Mouse (Mus musculus) kidney, adult 8-10 months (tissue): ENCODE measurements around the gene 4930407I10Rik.
A peak's percentile ranks its signal among the peaks of the same experiment; 100 is the strongest.

ENCODE experiments used
- DNase-seq, 2 experiments: peaks; one replicate each; pipeline ENCODE4 v3.0.0; 2022

4930407I10Rik gene

DNA sequence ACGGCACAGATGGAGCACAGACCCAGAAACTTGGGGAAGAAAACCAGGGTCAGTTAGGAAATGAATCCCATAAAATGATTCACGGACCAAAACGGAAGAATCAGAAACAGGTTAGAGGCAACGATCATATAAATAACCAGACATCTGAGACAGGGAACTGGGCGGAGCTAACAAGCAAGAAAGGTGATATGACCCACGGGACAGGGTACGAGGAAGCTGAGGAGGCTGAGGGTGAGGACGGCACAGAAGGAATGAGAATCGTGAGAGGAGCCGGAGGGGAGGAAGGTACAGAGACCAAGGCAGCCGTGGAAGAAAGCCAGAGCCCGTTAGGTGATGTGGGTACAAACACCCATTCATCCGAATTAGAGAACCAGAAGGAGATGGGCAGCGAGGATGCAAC lies 5.0 kb downstream of the 4930407I10Rik start:
- DNase-seq, result no peak

DNA sequence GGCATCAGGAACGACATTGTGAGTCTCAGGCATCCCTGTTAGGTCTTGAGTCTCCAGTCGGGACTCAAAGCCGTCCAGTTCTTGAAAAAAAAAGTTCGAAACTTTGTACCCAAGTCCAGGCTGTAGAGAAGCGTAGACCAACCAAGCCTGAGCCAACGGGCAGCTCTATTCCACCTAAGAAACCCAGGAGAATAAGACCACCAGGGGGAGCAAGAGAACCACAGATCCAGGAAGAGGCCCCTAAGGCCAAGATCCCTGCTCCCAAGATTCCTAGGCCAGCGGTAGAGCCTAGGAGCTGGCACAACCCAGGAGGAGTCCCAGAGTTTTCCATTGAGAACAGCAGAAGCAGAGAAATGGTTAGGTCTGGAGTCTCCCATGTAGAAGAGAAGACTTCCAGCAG lies 6.6 kb downstream of the 4930407I10Rik start:
- peak; percentile 72 to 79 for DNase-seq

DNA sequence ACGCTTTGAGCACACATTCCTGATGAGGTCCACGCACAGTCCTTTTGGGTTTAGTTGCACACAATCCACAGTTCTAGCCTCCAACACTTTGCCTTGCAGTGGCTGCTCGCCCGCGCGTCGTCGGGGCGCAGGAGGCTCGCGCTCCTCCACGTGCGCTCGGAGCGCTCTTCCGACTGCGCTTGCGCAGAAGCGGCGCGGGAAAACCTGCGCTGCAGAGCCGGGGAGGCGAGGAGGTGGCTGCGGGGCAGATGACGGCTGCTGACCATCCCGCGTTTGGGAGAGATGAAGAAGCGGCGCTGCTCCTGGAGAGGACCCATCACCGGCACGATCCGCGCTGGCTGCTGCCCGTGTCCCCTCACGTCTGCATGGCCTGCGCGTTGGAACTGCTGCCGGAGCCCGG lies 10.9 kb downstream of the 4930407I10Rik start, which contains the start of gene Mei1:
Mei1 (plus strand) TSS at position 99 of the 400 bp plus-strand sequence.
- no peak for DNase-seq

DNA sequence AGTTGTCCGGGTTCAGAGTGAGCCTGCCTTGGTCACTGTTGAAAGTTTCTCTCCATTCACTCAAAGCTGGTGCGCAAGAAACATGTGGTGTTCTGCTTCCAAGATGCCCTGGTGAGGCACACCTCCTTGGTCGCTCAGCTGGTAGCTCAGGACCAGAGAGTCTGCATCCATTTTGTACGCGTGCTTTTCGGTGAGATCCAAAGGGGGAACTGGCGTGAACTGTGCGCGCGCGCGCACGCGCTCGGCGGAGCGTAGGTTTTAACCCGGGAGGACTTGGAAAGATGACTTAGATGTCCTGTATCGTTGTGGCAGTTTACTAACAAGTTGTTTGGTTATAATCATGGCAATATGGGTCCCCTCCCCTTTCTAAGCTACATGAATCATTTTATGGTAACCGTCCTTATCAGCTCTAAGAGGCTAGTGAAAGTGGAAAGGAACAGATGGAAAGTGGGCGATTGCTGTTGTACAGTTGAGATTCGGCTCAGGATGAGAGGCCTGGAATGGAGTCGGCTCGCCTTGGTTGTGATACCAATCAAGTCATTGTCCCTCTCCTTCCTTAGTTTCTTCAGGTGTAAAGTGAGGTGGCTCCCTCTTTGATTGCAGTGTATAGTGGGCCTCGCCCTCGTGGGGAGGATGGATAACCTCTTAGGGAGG lies 13.0 kb downstream of the 4930407I10Rik start:
- no peak for DNase-seq

DNA sequence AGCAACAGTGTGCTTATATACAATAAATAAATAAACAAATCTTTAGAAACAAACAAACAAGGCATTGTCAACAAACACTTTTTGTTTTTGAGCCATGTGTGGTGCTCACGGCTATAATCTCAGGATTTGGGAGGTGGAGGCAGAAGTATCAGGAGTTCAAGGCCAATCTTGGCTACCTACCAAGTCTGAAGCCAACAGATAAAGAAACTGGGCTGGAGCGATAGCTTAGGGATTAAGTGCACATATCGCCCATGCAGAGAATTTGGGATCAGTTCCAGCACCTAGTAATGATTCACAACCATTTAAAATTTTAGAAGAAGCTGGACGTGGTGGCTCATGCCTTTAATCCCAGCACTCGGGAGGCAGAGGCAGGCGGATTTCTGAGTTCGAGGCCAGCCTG lies 14.5 kb downstream of the 4930407I10Rik start:
- DNase-seq, result no peak

DNA sequence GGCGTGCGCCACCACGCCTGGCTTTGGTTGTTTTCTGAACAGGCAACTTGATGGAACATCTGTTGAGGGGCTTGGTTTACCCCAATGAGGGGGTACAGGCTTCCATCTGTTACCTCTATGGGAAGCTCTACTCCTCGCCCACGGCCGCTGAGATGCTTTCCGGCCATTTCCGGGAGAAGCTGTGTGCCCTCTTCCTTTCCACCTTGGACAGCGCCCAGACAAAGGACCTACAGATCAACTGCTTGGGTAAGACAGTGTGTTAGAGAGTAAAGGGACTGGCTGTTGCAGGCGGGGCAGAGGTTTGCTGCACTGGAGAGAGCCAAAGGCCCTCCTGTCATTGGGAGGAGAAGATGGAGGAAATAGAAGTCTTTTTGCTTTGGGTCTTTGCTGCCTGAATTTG lies 20.9 kb downstream of the 4930407I10Rik start:
- DNase-seq, result no peak

DNA sequence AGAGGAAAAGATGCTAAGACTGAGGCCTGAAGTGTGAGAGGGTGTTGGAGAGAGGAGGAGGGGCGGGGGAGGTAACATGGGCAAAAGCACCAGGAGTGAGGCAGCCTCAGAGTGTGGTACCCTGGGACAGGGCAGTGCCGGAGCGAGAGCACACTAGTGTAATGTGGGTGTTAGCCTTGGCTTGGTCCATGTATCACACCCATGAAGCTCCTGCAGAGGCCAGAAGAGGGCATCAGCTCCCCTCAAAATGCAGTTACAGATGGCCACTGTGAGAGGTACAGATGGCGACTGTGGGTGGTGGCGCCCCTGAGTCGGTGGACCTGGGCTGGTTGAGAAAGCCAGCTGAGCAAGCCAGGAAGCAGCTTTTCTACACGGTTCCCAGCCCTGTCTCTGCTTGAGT lies 22.2 kb downstream of the 4930407I10Rik start:
- peak in 1 of 2 experiments; percentile 26 for DNase-seq

DNA sequence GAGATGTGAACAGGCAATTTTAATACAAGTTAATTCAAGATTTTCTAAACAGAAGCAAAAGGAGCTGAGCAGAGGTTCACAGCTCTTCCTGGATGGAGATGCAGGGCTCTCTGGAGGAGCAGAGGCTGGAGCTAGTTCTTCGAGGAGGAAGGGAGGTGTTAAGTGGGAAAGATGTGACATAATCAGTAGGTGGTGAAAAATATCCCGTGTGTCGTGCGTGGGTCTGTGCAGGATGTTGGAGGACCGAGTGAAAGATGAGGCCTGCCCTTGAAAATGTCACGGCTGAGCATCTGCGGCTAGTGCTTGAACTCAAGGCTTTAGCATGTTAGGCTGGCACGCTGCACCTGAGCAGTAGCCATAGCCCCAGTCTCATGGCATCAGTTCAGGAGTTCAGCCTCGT lies 26.7 kb downstream of the 4930407I10Rik start:
- no peak for DNase-seq

DNA sequence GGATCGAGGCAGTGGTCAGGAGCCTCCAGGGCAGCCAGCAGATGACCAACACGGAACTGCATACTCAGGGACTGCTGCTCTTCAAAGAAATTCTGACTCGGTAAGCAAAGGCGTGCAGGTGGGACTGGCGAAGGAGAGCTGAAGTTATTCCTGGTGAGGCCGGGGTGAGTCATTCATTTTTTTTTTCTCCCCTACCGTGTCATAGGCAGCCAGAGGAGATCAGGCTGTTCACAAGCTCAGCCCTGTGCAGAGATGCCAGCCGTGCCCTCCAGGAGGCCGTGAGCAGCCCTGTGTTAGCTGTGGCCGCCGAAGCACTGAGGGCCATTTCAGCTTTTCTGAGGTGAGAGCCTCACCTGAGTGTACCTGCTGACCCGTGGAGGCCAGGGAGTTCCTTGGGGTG lies 27.2 kb downstream of the 4930407I10Rik start:
- no peak for DNase-seq

DNA sequence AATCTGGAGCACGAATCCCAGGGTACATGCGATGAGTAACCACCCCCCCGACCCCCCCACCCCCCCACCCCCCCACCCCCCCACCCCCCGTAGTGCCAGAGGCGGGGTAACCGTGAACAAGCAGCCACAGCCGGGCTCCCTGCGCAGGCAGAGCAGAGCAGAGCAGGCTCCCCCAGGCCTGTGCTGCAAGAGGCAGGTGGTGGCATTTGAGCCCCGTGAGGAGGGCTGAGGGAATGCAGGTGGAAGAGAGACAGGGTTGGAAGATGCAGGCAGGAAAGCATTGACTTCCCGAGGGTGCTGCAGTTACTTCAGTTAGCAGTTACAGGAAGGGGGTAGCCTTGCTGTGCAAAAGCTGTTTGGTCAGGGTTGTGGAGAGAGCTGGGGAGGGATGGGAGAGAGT lies 28.3 kb downstream of the 4930407I10Rik start:
- DNase-seq, result no peak

DNA sequence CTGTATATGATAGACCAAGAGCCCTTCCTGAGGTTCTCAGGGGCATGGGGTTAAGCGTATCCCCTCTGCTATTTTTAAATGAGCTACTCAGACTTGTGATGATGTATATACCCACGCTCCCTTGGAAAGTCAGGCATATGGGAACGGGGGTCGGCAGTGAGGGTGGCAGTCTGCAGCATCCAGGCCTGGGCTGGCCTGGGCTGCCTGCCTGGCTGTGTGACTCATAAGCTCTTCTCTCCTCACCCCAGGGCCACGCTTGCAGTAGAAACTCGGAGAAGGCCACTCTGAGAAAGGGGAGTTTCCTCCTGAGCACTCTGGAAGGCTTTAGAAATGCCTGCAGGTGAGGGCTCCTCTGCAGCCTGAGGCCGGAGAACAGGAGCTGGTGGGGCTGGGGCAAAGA lies 32.1 kb downstream of the 4930407I10Rik start:
- DNase-seq, result no peak

DNA sequence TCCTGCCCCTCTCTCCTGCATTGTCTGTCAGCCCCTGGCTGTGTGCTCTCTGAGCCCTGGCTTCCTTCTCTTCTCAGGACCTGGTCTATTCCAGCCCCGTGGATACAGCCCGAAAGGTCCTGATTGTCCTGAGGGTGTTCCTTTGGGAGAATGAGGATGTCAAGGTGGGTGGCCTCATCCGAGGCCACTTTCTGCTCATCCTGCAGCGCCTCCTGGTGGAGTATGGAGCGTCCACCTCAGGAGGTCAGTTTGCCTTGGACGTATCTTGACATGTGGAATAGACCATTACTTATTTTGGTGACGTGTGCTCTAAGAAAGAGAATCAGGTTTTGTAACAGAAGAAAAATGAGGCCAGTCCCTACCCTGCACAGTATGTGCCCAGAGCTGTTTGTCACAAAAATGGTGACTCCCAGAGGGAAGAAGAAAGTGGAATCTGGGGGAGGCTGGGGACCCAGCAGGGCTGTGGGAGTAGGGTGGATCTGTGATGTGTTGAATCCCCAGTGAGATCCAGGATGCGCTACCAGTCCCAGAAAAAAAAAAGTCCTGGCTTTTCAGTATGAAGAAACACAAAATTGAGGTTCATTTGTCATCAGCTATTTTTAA lies 48.1 kb downstream of the 4930407I10Rik start:
- peak in 1 of 2 experiments; percentile 53 for DNase-seq
